Mouse (Mus musculus) heart, embryonic 14.5 days (tissue): Measurements from ENCODE around the gene Smarce1. TPM values are rescaled to one million over a fixed set of nuclear protein-coding genes. Genes with fewer than 3 reads are reported as not detected.

Experiments used
- ATAC-seq: fragments of 200-750 bp; cut with Nextera tagmentation; 2 replicates; pipeline ENCODE4 v1.8.0; 2017; ENCODE audit warnings: low read depth, moderate TSS enrichment; ENCODE audit not compliant: insufficient number of reproducible peaks, insufficient read depth, low FRiP score
- H3K27ac ChIP-seq, 2 experiments: fragments of 200-500 bp in 1 of 2; fragments of 300-500 bp in 1 of 2; sonication (generic) in 1 of 2; replicated peaks in 1 of 2; 2 replicates each; pipeline ENCODE4 v1.5.1; 2012 to 2014; ENCODE audit warnings: low read depth in 2 of 2, low read length in 2 of 2, control low read depth in 1 of 2, mild to moderate bottlenecking in 1 of 2, mixed read lengths in 1 of 2; ENCODE audit not compliant: control insufficient read depth in 1 of 2, insufficient read depth in 1 of 2
- H3K27me3 ChIP-seq: fragments of 300-500 bp; sonication (generic); 2 replicates; pipeline ENCODE4 v1.6.1; 2014; ENCODE audit warnings: mild to moderate bottlenecking, low read length, control low read depth; ENCODE audit not compliant: control insufficient read depth, insufficient read depth
- H3K36me3 ChIP-seq: fragments of 300-500 bp; sonication (generic); 2 replicates; pipeline ENCODE4 v1.6.1; 2014; ENCODE audit warnings: mild to moderate bottlenecking, control low read depth, low read length, mixed read lengths; ENCODE audit not compliant: control insufficient read depth, insufficient read depth
- H3K4me1 ChIP-seq, 2 experiments: fragments of 200-500 bp in 1 of 2; fragments of 300-500 bp in 1 of 2; sonication (generic) in 1 of 2; 2 replicates each; pipeline ENCODE4 v1.6.1; 2012 to 2014; ENCODE audit warnings: low read length in 2 of 2, control low read depth in 1 of 2, mixed read lengths in 1 of 2; ENCODE audit not compliant: control insufficient read depth in 2 of 2, insufficient read depth in 2 of 2
- H3K4me2 ChIP-seq: fragments of 300-500 bp; sonication (generic); 2 replicates; pipeline ENCODE4 v1.6.1; 2014; ENCODE audit warnings: mild to moderate bottlenecking, low read length
- H3K4me3 ChIP-seq, 2 experiments: fragments of 200-500 bp in 1 of 2; fragments of 300-500 bp in 1 of 2; sonication (generic) in 1 of 2; 2 replicates each; pipeline ENCODE4 v1.5.1; 2012 to 2014; ENCODE audit warnings: low read length in 2 of 2, mild to moderate bottlenecking in 2 of 2, control low read depth in 1 of 2, low read depth in 1 of 2, moderate library complexity in 1 of 2; ENCODE audit not compliant: control insufficient read depth in 1 of 2, insufficient read depth in 1 of 2
- H3K9ac ChIP-seq: fragments of 300-500 bp; sonication (generic); 2 replicates; pipeline ENCODE4 v1.6.1; 2014; ENCODE audit warnings: mild to moderate bottlenecking, low read length
- H3K9me3 ChIP-seq: fragments of 300-500 bp; sonication (generic); 2 replicates; pipeline ENCODE4 v1.6.1; 2016; ENCODE audit warnings: low read length, control low read depth; ENCODE audit not compliant: control insufficient read depth
- WGBS: fragments of 180-500 bp; shearing (Covaris S2); extraction: QIAGEN DNeasy Blood & Tissue Kit; methylation state at CpG from one replicate; pipeline ENCODE4 v1.1.7; 2014; 5-methylcytosine and 5-hydroxymethylcytosine counted together
- polyA plus RNA-seq: library from polyadenylated mRNA; unstranded; fragments of >200 nt; fragmentation: Nextera tagmentation; extraction: Ambion mirVana; gene quantifications from 2 replicates; pipeline ENCODE4 v1.2.1, GENCODE M21; 2014

Gene Smarce1
- polyA plus RNA-seq, 1 experiment from 2014 or later = 93.5 TPM

DNA sequence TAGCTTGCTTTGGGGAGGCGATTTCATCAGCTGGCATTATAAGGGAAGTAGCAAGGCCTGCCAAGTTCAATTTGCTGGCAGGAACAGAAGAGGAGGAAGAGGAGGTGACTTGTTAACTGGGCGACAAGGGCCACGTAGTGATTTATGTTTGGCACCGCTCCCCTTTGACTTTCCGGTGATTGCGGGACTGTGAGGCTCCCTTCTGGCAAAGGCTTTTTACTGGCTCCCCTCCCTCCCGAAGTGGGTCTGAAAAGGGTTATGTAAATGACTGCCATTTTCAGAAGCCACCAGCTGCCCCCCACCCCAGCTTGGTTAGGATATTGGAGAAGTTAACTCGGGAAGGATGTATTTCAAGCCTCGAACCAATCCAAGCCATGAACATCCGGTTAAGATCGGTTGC lies 48.2 kb downstream of the Smarce1 start:
- Histone ChIP-seq H3K9me3 (no peaks in the 10 kb centered on the region), H3K9ac (no peak overlapping the region), H3K27me3 (peaks cover 4% of the 10 kb centered on the region; the same call in 1 of the 2 replicates), H3K4me2 (no peak overlapping the region), H3K27ac (no peak overlapping the region), H3K4me3 (no peak overlapping the region), H3K4me1 (peaks cover 0 to 4% of the 10 kb centered on the region in 2 experiments; a peak in 2 of 4 replicates), H3K36me3 (no peaks in the 10 kb centered on the region)
- WGBS = 62% methylated on average over 11 of the region's 11 CpGs
- no peak for ATAC-seq

DNA sequence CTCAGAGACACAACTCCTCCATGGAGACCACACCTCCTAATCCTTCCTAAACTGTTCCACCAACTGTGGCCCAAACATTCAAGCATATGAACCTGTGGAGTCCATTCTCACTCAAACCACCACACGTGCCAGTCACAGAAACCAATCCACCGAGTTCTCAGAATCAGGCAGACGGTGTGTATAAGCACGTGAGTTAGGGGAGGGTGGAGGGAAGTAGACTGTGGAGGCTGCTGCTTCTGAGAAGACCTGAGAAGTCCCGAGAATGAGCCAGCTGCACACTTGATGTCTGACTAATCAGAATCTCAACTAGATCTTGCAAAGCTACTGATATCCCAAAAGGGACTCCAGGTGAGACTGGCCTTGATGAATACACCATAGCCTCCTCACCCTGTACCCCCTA lies 50.7 kb downstream of the Smarce1 start:
- no peaks in the 10 kb centered on the region for H3K9me3 ChIP-seq
- H3K27me3 ChIP-seq = no peaks in the 10 kb centered on the region
- no peak overlapping the region for H3K27ac ChIP-seq
- no peak overlapping the region for H3K4me2 ChIP-seq
- 80% methylated on average over 5 of the region's 5 CpGs for WGBS
- no peak overlapping the region for H3K4me3 ChIP-seq
- no peak overlapping the region for H3K9ac ChIP-seq
- peaks cover 0 to 4% of the 10 kb centered on the region in 2 experiments; a peak in 2 of 4 replicates for H3K4me1 ChIP-seq
- no peaks in the 10 kb centered on the region for H3K36me3 ChIP-seq
- no peak for ATAC-seq

DNA sequence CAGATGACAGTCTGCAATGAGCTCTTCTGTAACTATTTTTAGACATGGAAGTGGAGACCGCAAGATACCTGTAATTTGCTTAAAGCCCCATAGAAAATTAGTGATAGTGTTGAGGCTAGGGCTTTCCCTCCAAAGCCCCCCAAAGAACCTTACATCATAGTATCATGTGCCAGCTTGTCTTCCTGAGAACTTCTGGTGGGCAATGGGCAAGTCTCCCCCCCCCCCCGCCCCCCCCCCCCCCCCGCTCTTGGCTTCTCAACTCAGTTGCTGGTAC lies 53.0 kb downstream of the Smarce1 start:
- Histone ChIP-seq H3K4me2 (no peak overlapping the region), H3K4me3 (no peak overlapping the region), H3K9me3 (no peaks in the 10 kb centered on the region), H3K27ac (no peak overlapping the region), H3K4me1 (peaks cover 0 to 4% of the 10 kb centered on the region in 2 experiments; a peak in 2 of 4 replicates), H3K27me3 (no peaks in the 10 kb centered on the region), H3K36me3 (no peaks in the 10 kb centered on the region), H3K9ac (no peak overlapping the region)
- no peak for ATAC-seq
- 68% methylated on average over 1 of the region's 3 CpGs for WGBS

DNA sequence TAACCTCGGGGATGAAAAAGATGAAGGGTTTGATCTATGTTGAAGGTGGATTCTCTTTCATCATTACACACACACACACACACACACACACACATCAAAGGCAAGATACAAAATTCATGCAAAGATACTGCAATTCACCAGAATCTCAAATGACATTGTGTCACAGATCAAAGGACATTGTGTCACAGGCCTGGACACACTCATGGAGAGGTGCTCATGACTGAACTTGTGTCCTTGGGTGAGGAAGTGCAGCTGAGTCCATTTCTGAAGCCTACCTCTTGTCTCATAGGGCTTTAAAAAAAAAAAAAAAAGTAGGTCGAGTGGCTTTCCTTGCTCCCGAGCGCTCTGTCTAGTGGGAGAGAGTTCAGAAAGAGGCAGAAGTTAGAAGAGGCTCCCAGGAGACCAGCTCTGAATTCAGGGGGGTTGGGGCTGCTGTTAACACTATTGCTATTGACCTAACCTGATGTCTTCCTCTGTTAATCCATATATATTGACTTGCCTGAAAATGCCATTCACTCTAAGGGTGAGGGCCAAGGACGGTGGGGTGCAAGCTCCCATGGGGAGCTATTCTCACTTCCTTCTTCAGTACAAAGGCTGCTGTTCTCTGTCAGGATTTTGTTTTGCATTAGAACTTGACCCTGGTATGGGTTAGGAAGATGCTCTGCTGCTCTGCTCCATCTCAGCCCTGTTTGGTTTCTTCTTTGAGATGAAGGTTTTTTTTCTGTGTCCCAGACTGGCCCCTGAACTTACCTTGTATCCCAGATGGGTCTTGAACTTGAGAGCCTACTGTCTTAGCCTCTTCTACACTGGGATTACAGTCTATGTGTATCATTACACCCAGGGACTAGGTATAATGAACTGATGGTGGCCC lies 53.5 kb downstream of the Smarce1 start:
- Histone ChIP-seq H3K4me1 (no peaks in the 10 kb centered on the region), H3K4me2 (no peak overlapping the region), H3K4me3 (no peak overlapping the region), H3K9me3 (no peaks in the 10 kb centered on the region), H3K36me3 (no peaks in the 10 kb centered on the region), H3K27ac (no peak overlapping the region), H3K9ac (no peak overlapping the region), H3K27me3 (no peaks in the 10 kb centered on the region)
- no peak for ATAC-seq
- WGBS = 54% methylated on average over 5 of the region's 5 CpGs

DNA sequence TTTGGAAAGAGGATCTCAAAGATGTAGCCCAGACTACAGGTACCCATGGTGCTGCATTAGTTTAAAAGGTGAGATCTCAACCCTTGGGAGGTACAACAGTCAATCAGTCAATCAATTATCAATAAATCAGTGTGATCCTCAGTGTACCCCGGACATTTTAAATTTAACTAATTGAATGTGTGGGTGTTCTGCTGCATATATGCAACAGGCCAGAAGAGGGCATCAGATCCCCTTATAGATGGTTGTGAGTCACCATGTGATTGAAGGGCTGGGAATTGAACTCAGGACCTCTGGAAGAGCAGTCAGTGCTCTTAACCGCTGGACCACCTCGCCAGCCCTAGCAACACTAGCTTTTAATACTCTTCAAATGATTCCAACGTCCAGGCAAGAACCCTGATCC lies 58.8 kb downstream of the Smarce1 start:
- Histone ChIP-seq H3K4me3 (no peak overlapping the region), H3K4me1 (no peaks in the 10 kb centered on the region), H3K27me3 (no peaks in the 10 kb centered on the region), H3K9me3 (no peaks in the 10 kb centered on the region), H3K36me3 (no peaks in the 10 kb centered on the region), H3K27ac (no peak overlapping the region), H3K4me2 (no peak overlapping the region), H3K9ac (no peak overlapping the region)
- no peak for ATAC-seq
- WGBS = 82% methylated on average over 4 of the region's 4 CpGs

DNA sequence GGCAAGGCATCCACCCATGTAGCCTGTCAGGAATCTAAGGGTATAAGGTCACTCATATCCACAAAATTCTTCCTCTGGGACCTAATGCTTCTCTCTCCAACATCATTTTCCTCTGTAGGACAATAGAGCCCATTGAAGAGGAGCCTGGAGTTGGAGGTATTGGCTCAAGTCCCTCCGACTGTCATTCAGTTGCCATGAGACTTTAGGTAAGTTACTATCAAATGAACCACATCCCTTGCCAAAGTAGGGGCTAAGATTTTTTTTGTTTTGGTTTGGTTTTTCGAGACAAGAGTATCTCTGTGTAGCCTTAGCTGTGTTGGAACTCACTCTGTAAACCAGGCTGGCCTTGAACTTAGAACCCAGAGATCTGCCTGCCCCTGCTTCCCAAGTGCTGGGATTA lies 59.4 kb downstream of the Smarce1 start:
- 56% methylated on average over 2 of the region's 2 CpGs for WGBS

DNA sequence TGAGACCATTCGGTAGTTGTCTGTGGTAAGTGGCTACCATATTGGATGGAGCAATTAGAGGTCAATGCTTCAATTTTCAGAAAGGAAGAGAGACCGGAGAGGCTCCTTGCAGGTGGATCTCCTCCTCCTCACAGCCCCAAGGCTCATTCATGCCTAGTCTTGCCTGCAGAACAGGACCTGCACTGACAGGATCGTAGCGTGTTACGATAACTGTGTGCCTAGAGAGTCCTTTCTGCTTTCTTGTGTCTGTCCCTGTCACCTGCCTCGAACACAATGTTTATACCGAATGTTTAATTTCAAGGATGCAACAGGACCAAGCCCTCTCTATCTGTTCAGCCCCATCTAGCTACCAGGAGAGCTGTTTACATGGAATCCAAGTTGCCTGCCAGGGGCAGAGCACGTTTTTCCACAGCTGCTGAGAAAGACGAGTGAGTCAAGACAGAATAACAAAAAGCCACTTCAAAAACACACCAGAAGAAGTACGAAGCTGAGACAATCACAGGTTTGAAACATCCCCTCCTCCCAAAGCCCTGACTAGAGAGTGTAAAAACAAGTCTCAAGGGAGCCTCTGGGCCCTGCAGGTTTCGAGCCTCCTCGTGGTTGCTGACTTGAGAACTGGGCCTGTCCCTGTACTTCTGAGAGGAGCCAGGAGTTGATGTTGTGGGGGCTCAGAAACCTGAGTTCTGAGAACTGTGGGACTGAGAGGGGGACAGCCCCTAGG lies 60.1 kb downstream of the Smarce1 start:
- no peak overlapping the region for H3K27ac ChIP-seq
- H3K27me3 ChIP-seq = no peaks in the 10 kb centered on the region
- no peak overlapping the region for H3K9ac ChIP-seq
- no peaks in the 10 kb centered on the region for H3K9me3 ChIP-seq
- H3K4me2 ChIP-seq = no peak overlapping the region
- H3K4me3 ChIP-seq = no peak overlapping the region
- H3K36me3 ChIP-seq = no peaks in the 10 kb centered on the region
- H3K4me1 ChIP-seq = no peaks in the 10 kb centered on the region
- 66% methylated on average over 12 of the region's 12 CpGs for WGBS
- ATAC-seq = no peak

More for the DNA sequence above, 59.4 kb downstream of the Smarce1 start:
- H3K27ac ChIP-seq = no peak overlapping the region
- ATAC-seq = no peak
- H3K27me3 ChIP-seq = no peaks in the 10 kb centered on the region
- no peak overlapping the region for H3K9ac ChIP-seq
- H3K9me3 ChIP-seq = no peaks in the 10 kb centered on the region
- no peaks in the 10 kb centered on the region for H3K36me3 ChIP-seq
- no peaks in the 10 kb centered on the region for H3K4me1 ChIP-seq
- no peak overlapping the region for H3K4me3 ChIP-seq
- no peak overlapping the region for H3K4me2 ChIP-seq
